Mouse (Mus musculus) embryonic facial prominence, embryonic 15.5 days (tissue): ENCODE results near the gene Gdnf. TPM values are rescaled to one million over a fixed set of nuclear protein-coding genes. Genes with fewer than 3 reads are reported as not detected.

Source experiments
- ATAC-seq: fragments of 200-750 bp; cut with Nextera tagmentation; 2 replicates; pipeline ENCODE4 v1.8.0; 2017; ENCODE audit warnings: low read depth, moderate TSS enrichment; ENCODE audit not compliant: insufficient number of reproducible peaks, low FRiP score, low TSS enrichment
- H3K27ac ChIP-seq: fragments of 300-500 bp; sonication (generic); replicated peaks from 2 replicates; pipeline ENCODE4 v1.5.1; 2015; ENCODE audit warnings: mild to moderate bottlenecking, inconsistent platforms
- H3K27me3 ChIP-seq: fragments of 300-500 bp; sonication (generic); 2 replicates; pipeline ENCODE4 v1.6.1; 2015; ENCODE audit warnings: inconsistent platforms
- H3K36me3 ChIP-seq: fragments of 300-500 bp; sonication (generic); 2 replicates; pipeline ENCODE4 v1.6.1; 2015; ENCODE audit warnings: mild to moderate bottlenecking, inconsistent platforms
- H3K4me1 ChIP-seq: fragments of 300-500 bp; sonication (generic); 2 replicates; pipeline ENCODE4 v1.6.1; 2015; ENCODE audit warnings: inconsistent platforms
- H3K4me2 ChIP-seq: fragments of 300-500 bp; sonication (generic); replicated peaks from 2 replicates; pipeline ENCODE4 v1.6.1; 2015; ENCODE audit warnings: mild to moderate bottlenecking, inconsistent platforms
- H3K4me3 ChIP-seq: fragments of 300-500 bp; sonication (generic); replicated peaks from 2 replicates; pipeline ENCODE4 v1.5.1; 2015; ENCODE audit warnings: mild to moderate bottlenecking, inconsistent platforms
- H3K9ac ChIP-seq: fragments of 300-500 bp; sonication (generic); 2 replicates; pipeline ENCODE4 v1.6.1; 2015; ENCODE audit warnings: inconsistent platforms
- H3K9me3 ChIP-seq: fragments of 300-500 bp; sonication (generic); replicated peaks from 2 replicates; pipeline ENCODE4 v1.6.1; 2016; ENCODE audit warnings: inconsistent platforms
- WGBS: fragments of 180-500 bp; shearing (Covaris S2); methylation state at CpG from one replicate; pipeline ENCODE4 v1.1.7; 2015; 5-methylcytosine and 5-hydroxymethylcytosine counted together
- polyA plus RNA-seq: library from polyadenylated mRNA; unstranded; fragments of >200 nt; fragmentation: Nextera tagmentation; extraction: Ambion mirVana; gene quantifications from 2 replicates; pipeline ENCODE4 v1.2.1, GENCODE M21; 2015

Gdnf gene
- 1.1 and 1.3 TPM in 2 replicates for polyA plus RNA-seq

GRCm38 (mm10) chr15:7810556-7811252 is at the start of gene Gdnf:
Gdnf (plus strand) TSS chr15:7810846.
- peak within 1 kb of the TSS; percentile 95 for H3K4me2 ChIP-seq
- ATAC-seq = peak; percentile 46; the same call in 1 of the 2 replicates

GRCm38 (mm10) chr15:7767166-7767565 is 43.5 kb upstream of the Gdnf start:
- H3K4me1 ChIP-seq = no peaks in the 10 kb centered on the region; the same call in 1 of the 2 replicates
- H3K27ac ChIP-seq = no peak overlapping the region
- H3K4me2 ChIP-seq = no peak overlapping the region
- no peak overlapping the region for H3K4me3 ChIP-seq
- no peaks in the 10 kb centered on the region for H3K36me3 ChIP-seq
- no peak overlapping the region for H3K9ac ChIP-seq
- no peaks in the 10 kb centered on the region for H3K27me3 ChIP-seq
- no peaks in the 10 kb centered on the region for H3K9me3 ChIP-seq
- ATAC-seq = no peak
- WGBS = 47% methylated on average over 7 of the region's 7 CpGs

More at GRCm38 (mm10) chr15:7810556-7811252, at the start of gene Gdnf:
- no peaks in the 10 kb centered on the region for H3K9me3 ChIP-seq
- H3K36me3 ChIP-seq = no peaks in the 10 kb centered on the region
- peaks cover 81% of the 10 kb centered on the region for H3K27me3 ChIP-seq
- under 1% methylated on average over 73 of the region's 73 CpGs for WGBS
- peak within 1 kb of the TSS; percentile 44 for H3K9ac ChIP-seq
- peak within 1 kb of the TSS; percentile 59 for H3K4me3 ChIP-seq
- H3K27ac ChIP-seq = peak within 1 kb of the TSS; percentile 34; the same call in 1 of the 2 replicates
- peaks cover 57% of the 10 kb centered on the region for H3K4me1 ChIP-seq

GRCm38 (mm10) chr15:7772983-7773382 is 37.7 kb upstream of the Gdnf start:
- ATAC-seq = no peak
- no peak overlapping the region for H3K4me3 ChIP-seq
- no peak overlapping the region for H3K4me2 ChIP-seq
- no peaks in the 10 kb centered on the region for H3K4me1 ChIP-seq
- H3K36me3 ChIP-seq = no peaks in the 10 kb centered on the region
- no peak overlapping the region for H3K9ac ChIP-seq
- no peaks in the 10 kb centered on the region for H3K27me3 ChIP-seq
- H3K9me3 ChIP-seq = no peaks in the 10 kb centered on the region
- WGBS = 76% methylated on average over 8 of the region's 8 CpGs
- no peak overlapping the region for H3K27ac ChIP-seq

GRCm38 (mm10) chr15:7781517-7781916 is 29.1 kb upstream of the Gdnf start:
- no peak overlapping the region for H3K9ac ChIP-seq
- 82% methylated on average over 5 of the region's 5 CpGs for WGBS
- no peak for ATAC-seq
- no peak overlapping the region for H3K27ac ChIP-seq
- H3K4me1 ChIP-seq = no peaks in the 10 kb centered on the region
- H3K4me3 ChIP-seq = no peak overlapping the region
- no peaks in the 10 kb centered on the region for H3K9me3 ChIP-seq
- H3K4me2 ChIP-seq = no peak overlapping the region
- no peaks in the 10 kb centered on the region for H3K27me3 ChIP-seq
- H3K36me3 ChIP-seq = no peaks in the 10 kb centered on the region

- Histone ChIP-seq H3K4me3 (peak overlapping the region; percentile 59), H3K9me3 (no peaks in the 10 kb centered on the region), H3K27ac (peak overlapping the region; percentile 34; the same call in 1 of the 2 replicates), H3K4me2 (peak overlapping the region; percentile 95), H3K27me3 (peaks cover 75% of the 10 kb centered on the region), H3K36me3 (no peaks in the 10 kb centered on the region), H3K4me1 (peaks cover 49% of the 10 kb centered on the region), H3K9ac (peak overlapping the region; percentile 44; the same call in 1 of the 2 replicates)
- 1% methylated on average over 32 of the region's 32 CpGs for WGBS
- no peak; the same call in 1 of the 2 replicates for ATAC-seq
Measured at GRCm38 (mm10) chr15:7809841-7810391, 730 bp upstream of the Gdnf start.

GRCm38 (mm10) chr15:7811253-7811625 is 593 bp downstream of the Gdnf start:
- Histone ChIP-seq H3K4me1 (peaks cover 58% of the 10 kb centered on the region), H3K36me3 (no peaks in the 10 kb centered on the region), H3K4me2 (peak overlapping the region; percentile 95), H3K27ac (peak overlapping the region; percentile 18; the same call in 1 of the 2 replicates), H3K4me3 (peak overlapping the region; percentile 59), H3K27me3 (peaks cover 84% of the 10 kb centered on the region), H3K9ac (peak overlapping the region; percentile 44), H3K9me3 (no peaks in the 10 kb centered on the region)
- ATAC-seq = no peak
- 4% methylated on average over 11 of the region's 11 CpGs for WGBS

GRCm38 (mm10) chr15:7811856-7812733 is 1.4 kb downstream of the Gdnf start:
- Histone ChIP-seq H3K27ac (0 out of 2 replicates have a peak overlapping the region, but pooled peaks have one; percentile 11), H3K27me3 (peaks cover 91% of the 10 kb centered on the region), H3K4me2 (peak overlapping the region; percentile 95), H3K9me3 (no peaks in the 10 kb centered on the region), H3K4me1 (peaks cover 58% of the 10 kb centered on the region), H3K9ac (0 out of 2 replicates have a peak overlapping the region, but pooled peaks have one; percentile 44), H3K36me3 (no peaks in the 10 kb centered on the region), H3K4me3 (peak overlapping the region; percentile 59)
- WGBS = 10% methylated on average over 24 of the region's 24 CpGs
- no peak for ATAC-seq

- peak overlapping the region; percentile 59 for H3K4me3 ChIP-seq
- H3K9me3 ChIP-seq = no peaks in the 10 kb centered on the region
- H3K4me2 ChIP-seq = peak overlapping the region; percentile 95
- ATAC-seq = no peak
- H3K36me3 ChIP-seq = no peaks in the 10 kb centered on the region
- peaks cover 93% of the 10 kb centered on the region for H3K27me3 ChIP-seq
- peak overlapping the region; percentile 5 for H3K9ac ChIP-seq
- under 1% methylated on average over 41 of the region's 41 CpGs for WGBS
- H3K4me1 ChIP-seq = peaks cover 58% of the 10 kb centered on the region
- H3K27ac ChIP-seq = no peak overlapping the region
Measured at GRCm38 (mm10) chr15:7812872-7813530, 2.4 kb downstream of the Gdnf start.

- H3K9ac ChIP-seq = peak overlapping the region; percentile 5
- H3K27me3 ChIP-seq = peaks cover 93% of the 10 kb centered on the region
- no peaks in the 10 kb centered on the region for H3K9me3 ChIP-seq
- WGBS = 1% methylated on average over 42 of the region's 45 CpGs
- no peak for ATAC-seq
- no peak overlapping the region for H3K27ac ChIP-seq
- peak overlapping the region; percentile 95 for H3K4me2 ChIP-seq
- H3K36me3 ChIP-seq = no peaks in the 10 kb centered on the region
- H3K4me1 ChIP-seq = peaks cover 58% of the 10 kb centered on the region
- peak overlapping the region; percentile 59 for H3K4me3 ChIP-seq
Measured at GRCm38 (mm10) chr15:7813531-7814370, 3.1 kb downstream of the Gdnf start.

GRCm38 (mm10) chr15:7814371-7814680 is 3.7 kb downstream of the Gdnf start:
- Histone ChIP-seq H3K27ac (no peak overlapping the region), H3K36me3 (no peaks in the 10 kb centered on the region), H3K9me3 (no peaks in the 10 kb centered on the region), H3K4me2 (peak overlapping the region; percentile 95; the same call in 1 of the 2 replicates), H3K27me3 (peaks cover 92% of the 10 kb centered on the region), H3K9ac (no peak overlapping the region), H3K4me3 (peak overlapping the region; percentile 59), H3K4me1 (peaks cover 57% of the 10 kb centered on the region)
- ATAC-seq = no peak
- 25% methylated on average over 7 of the region's 7 CpGs for WGBS
